Mouse (Mus musculus) olfactory bulb, adult 2 months (tissue): ENCODE results near the gene Acap1.

Experiments
- CTCF ChIP-seq: fragments of 200-500 bp; IDR thresholded peaks from 2 replicates; pipeline ENCODE4 v1.5.1; 2012; ENCODE audit warnings: low read depth, mild to moderate bottlenecking, low read length, moderate library complexity; ENCODE audit not compliant: insufficient read depth
- POLR2A ChIP-seq: fragments of 200-500 bp; IDR thresholded peaks from 2 replicates; pipeline ENCODE4 v1.6.1; 2012; ENCODE audit warnings: mild to moderate bottlenecking, low read depth, low read length, moderate library complexity; ENCODE audit not compliant: insufficient read depth

- TF ChIP-seq CTCF (no peak), POLR2A (no peak)
These were observed 19.6 kb upstream of the Acap1 start for GRCm38 (mm10) chr11:69914917-69915430.
